Mouse (Mus musculus): ENCODE measurements around the gene Amy2a3.
"Not testable (repeated sequence)": the region's sequence is repeated elsewhere in the genome, so short reads cannot be mapped to it uniquely, and the experiment has no call there.

GRCm38 (mm10) chr3:113323952-113324351, at the start of gene Amy2a3:
- not testable (repeated sequence) for TF ChIP-seq EP300, CTCF (IDR thresholded peaks at IDR 0.05; ENCODE audit: low read depth)
